Mouse (Mus musculus) stomach, postnatal 0 days (tissue): ENCODE measurements around the gene Nop58. TPM values are rescaled to one million over a fixed set of nuclear protein-coding genes. Genes with fewer than 3 reads are reported as not detected.

Experiments used
- ATAC-seq: fragments of 200-750 bp; cut with Nextera tagmentation; 2 replicates; pipeline ENCODE4 v1.8.0; 2017; ENCODE audit not compliant: low FRiP score, low TSS enrichment
- DNase-seq: peaks from one replicate; pipeline ENCODE4 v3.0.0-alpha.2; 2016; ENCODE audit warnings: low spot score
- H3K27ac ChIP-seq: fragments of 300-500 bp; sonication (generic); replicated peaks from 2 replicates; pipeline ENCODE4 v1.5.1; 2014; ENCODE audit warnings: mild to moderate bottlenecking, control low read depth
- H3K27me3 ChIP-seq: fragments of 300-500 bp; sonication (generic); 2 replicates; pipeline ENCODE4 v1.6.1; 2014; ENCODE audit warnings: low read length; ENCODE audit not compliant: control insufficient read depth, insufficient read depth
- H3K36me3 ChIP-seq: fragments of 300-500 bp; sonication (generic); 2 replicates; pipeline ENCODE4 v1.6.1; 2014; ENCODE audit warnings: low read length, mixed read lengths; ENCODE audit not compliant: control insufficient read depth, insufficient read depth
- H3K4me1 ChIP-seq: fragments of 300-500 bp; sonication (generic); replicated peaks from 2 replicates; pipeline ENCODE4 v1.6.1; 2014; ENCODE audit warnings: antibody characterized with exemption; ENCODE audit not compliant: control insufficient read depth, insufficient read depth
- H3K4me2 ChIP-seq: fragments of 300-500 bp; sonication (generic); replicated peaks from 2 replicates; pipeline ENCODE4 v1.6.1; 2014; ENCODE audit warnings: low read depth, mild to moderate bottlenecking, control low read depth, moderate library complexity
- H3K4me3 ChIP-seq: fragments of 300-500 bp; sonication (generic); 2 replicates; pipeline ENCODE4 v1.5.1; 2014; ENCODE audit warnings: low read depth, low read length, control low read depth
- H3K9ac ChIP-seq: fragments of 300-500 bp; sonication (generic); 2 replicates; pipeline ENCODE4 v1.6.1; 2014; ENCODE audit warnings: mild to moderate bottlenecking, low read length, control low read depth, mixed read lengths
- H3K9me3 ChIP-seq: fragments of 300-500 bp; sonication (generic); 2 replicates; pipeline ENCODE4 v1.6.1; 2016; ENCODE audit warnings: low read length; ENCODE audit not compliant: control insufficient read depth
- CTCF ChIP-seq: IDR thresholded peaks from 2 replicates; pipeline ENCODE4 v1.5.1; 2016; ENCODE audit warnings: antibody characterized with exemption, low read depth, mild to moderate bottlenecking, moderate library complexity
- EP300 ChIP-seq: optimal IDR thresholded peaks from 2 replicates; pipeline ENCODE3; 2016; ENCODE audit warnings: antibody characterized with exemption
- WGBS: fragments of 180-500 bp; shearing (Covaris S2); extraction: QIAGEN DNeasy Blood & Tissue Kit; methylation state at CpG from one replicate; pipeline ENCODE4 v1.1.7; 2014; 5-methylcytosine and 5-hydroxymethylcytosine counted together
- polyA plus RNA-seq: library from polyadenylated mRNA; unstranded; fragments of >200 nt; fragmentation: Nextera tagmentation; extraction: Ambion mirVana; gene quantifications from 2 replicates; pipeline ENCODE4 v1.2.1, GENCODE M21; 2015

Gene Nop58
- polyA plus RNA-seq, 1 experiment from 2014 or later: 116 TPM

- ATAC-seq: peak; percentile 94
These were observed 14.1 kb upstream of the Nop58 start, which contains the start of gene Sumo1 for GRCm38 (mm10) chr1:59670641-59671168. Gene Sumo1 (minus strand): TSS chr1:59670834.

GRCm38 (mm10) chr1:59673661-59674060, 11.1 kb upstream of the Nop58 start:
- Histone ChIP-seq H3K4me2 (no peak overlapping the region), H3K27me3 (no peaks in the 10 kb centered on the region), H3K4me1 (no peaks in the 10 kb centered on the region), H3K27ac (no peak overlapping the region), H3K36me3 (no peaks in the 10 kb centered on the region), H3K4me3 (no peak overlapping the region), H3K9me3 (no peaks in the 10 kb centered on the region), H3K9ac (no peak overlapping the region)
- ATAC-seq (no peak), DNase-seq (no peak)
- 98% methylated on average over 2 of the region's 2 CpGs for WGBS
- TF ChIP-seq EP300 (no peak), CTCF (no peak)

More at GRCm38 (mm10) chr1:59670641-59671168, 14.1 kb upstream of the Nop58 start, which contains the start of gene Sumo1:
- H3K9ac ChIP-seq: peak within 1 kb of the TSS; percentile 99
- H3K4me3 ChIP-seq: peak within 1 kb of the TSS; percentile 95
- WGBS: 0% methylated on average over 33 of the region's 36 CpGs
- peak within 1 kb of the TSS; percentile 97 for H3K27ac ChIP-seq
- peak within 1 kb of the TSS; percentile 54 for H3K4me2 ChIP-seq
- TF ChIP-seq EP300 (no peak), CTCF (0 out of 2 replicates have a peak, but pooled peaks have one; percentile 3)
- H3K27me3 ChIP-seq: no peaks in the 10 kb centered on the region
- no peaks in the 10 kb centered on the region for H3K4me1 ChIP-seq
- no peaks in the 10 kb centered on the region for H3K36me3 ChIP-seq
- H3K9me3 ChIP-seq: no peaks in the 10 kb centered on the region
- peak; percentile 87 for DNase-seq

- H3K9ac ChIP-seq: peak overlapping the region; percentile 48; the same call in 1 of the 2 replicates
- DNase-seq (peak; percentile 36), ATAC-seq (peak; percentile 41)
- no peaks in the 10 kb centered on the region for H3K36me3 ChIP-seq
- TF ChIP-seq CTCF (no peak), EP300 (no peak)
- H3K9me3 ChIP-seq: no peaks in the 10 kb centered on the region
- H3K27me3 ChIP-seq: no peaks in the 10 kb centered on the region
- WGBS: 6% methylated on average over 11 of the region's 11 CpGs
- H3K4me3 ChIP-seq: peak overlapping the region; percentile 35
- H3K27ac ChIP-seq: peak overlapping the region; percentile 74
- H3K4me2 ChIP-seq: peak overlapping the region; percentile 58
- H3K4me1 ChIP-seq: 0 out of 2 replicates have a peak, but pooled peaks cover 2% of the 10 kb centered on the region
These were observed 599 bp upstream of the Nop58 start for GRCm38 (mm10) chr1:59683926-59684818.

GRCm38 (mm10) chr1:59687493-59687892, 2.7 kb downstream of the Nop58 start:
- no peak for ATAC-seq
- Histone ChIP-seq H3K4me3 (no peak overlapping the region), H3K36me3 (peaks cover 3% of the 10 kb centered on the region; the same call in 1 of the 2 replicates), H3K4me1 (0 out of 2 replicates have a peak, but pooled peaks cover 2% of the 10 kb centered on the region), H3K27me3 (no peaks in the 10 kb centered on the region), H3K9ac (no peak overlapping the region), H3K4me2 (no peak overlapping the region), H3K9me3 (no peaks in the 10 kb centered on the region), H3K27ac (no peak overlapping the region)
- DNase-seq: no peak
- TF ChIP-seq EP300 (no peak), CTCF (no peak)
- WGBS: 31% methylated on average over 1 of the region's 1 CpGs

- peaks cover 3% of the 10 kb centered on the region; the same call in 1 of the 2 replicates for H3K36me3 ChIP-seq
- ATAC-seq: no peak
These were observed 5.7 kb downstream of the Nop58 start for GRCm38 (mm10) chr1:59690467-59690866.

More at GRCm38 (mm10) chr1:59690467-59690866, 5.7 kb downstream of the Nop58 start:
- TF ChIP-seq CTCF (peak; percentile 28; the same call in 1 of the 2 replicates), EP300 (no peak)
- no peaks in the 10 kb centered on the region for H3K27me3 ChIP-seq
- no peaks in the 10 kb centered on the region for H3K9me3 ChIP-seq
- no peak overlapping the region for H3K27ac ChIP-seq
- H3K9ac ChIP-seq: no peak overlapping the region
- DNase-seq: no peak
- 87% methylated on average over 5 of the region's 5 CpGs for WGBS
- H3K4me2 ChIP-seq: no peak overlapping the region
- H3K4me3 ChIP-seq: no peak overlapping the region
- H3K4me1 ChIP-seq: 0 out of 2 replicates have a peak, but pooled peaks cover 2% of the 10 kb centered on the region
